Mouse (Mus musculus) lung, adult 2 months (tissue): ENCODE results near the gene Adnp. TPM values are rescaled to one million over a fixed set of nuclear protein-coding genes. Genes with fewer than 3 reads are reported as not detected.

Experiments used
- DNase-seq: peaks from one replicate; pipeline ENCODE4 v3.0.0; 2022
- H3K4me1 ChIP-seq: fragments of 200-500 bp; 2 replicates; pipeline ENCODE4 v1.6.1; 2011; ENCODE audit warnings: low read length; ENCODE audit not compliant: control insufficient read depth, insufficient read depth
- H3K4me3 ChIP-seq: fragments of 200-500 bp; replicated peaks from 2 replicates; pipeline ENCODE3; 2011; ENCODE audit warnings: low read depth, mild to moderate bottlenecking, control low read depth, low read length; ENCODE audit errors: extremely low read depth
- CTCF ChIP-seq: fragments of 200-500 bp; IDR thresholded peaks from 2 replicates; pipeline ENCODE4 v1.5.1; 2011; ENCODE audit warnings: mild to moderate bottlenecking, low read length, control low read depth; ENCODE audit not compliant: insufficient read depth
- POLR2A ChIP-seq: fragments of 200-500 bp; IDR thresholded peaks from 2 replicates; pipeline ENCODE4 v1.6.1; 2011; ENCODE audit warnings: low read depth, mild to moderate bottlenecking, control low read depth, low read length, borderline replicate concordance; ENCODE audit errors: extremely low read depth
- WGBS: fragments of 180-500 bp; shearing (Covaris S2); methylation state at CpG from one replicate; pipeline ENCODE4 v1.1.7; 2018; 5-methylcytosine and 5-hydroxymethylcytosine counted together
- polyA plus RNA-seq: library from polyadenylated mRNA; depleted of rRNA; stranded (reverse); fragments of >200 nt; gene quantifications from 2 replicates; pipeline ENCODE4 v1.2.3, GENCODE M21; 2012; rRNA removed

Gene Adnp
- polyA plus RNA-seq, result 16.2 and 18.3 TPM in 2 replicates

GRCm38 (mm10) chr2:168206725-168207644 lies at the start of gene Adnp:
TSS of gene Adnp (minus strand) at chr2:168207112.
- TF ChIP-seq CTCF, result peak; percentile 54
- TF ChIP-seq POLR2A, result peak; percentile 84; the same call in 1 of the 2 replicates
- WGBS, result 4% methylated on average over 71 of the region's 89 CpGs
- peaks cover 15% of the 10 kb centered on the region for H3K4me1 ChIP-seq
- DNase-seq, result peak; percentile 94
- peak within 1 kb of the TSS; percentile 92 for H3K4me3 ChIP-seq

- no peaks in the 10 kb centered on the region for H3K4me1 ChIP-seq
- WGBS, result 65% methylated on average over 3 of the region's 3 CpGs
- no peak for TF ChIP-seq CTCF
- no peak for TF ChIP-seq POLR2A
- H3K4me3 ChIP-seq, result no peak overlapping the region
- DNase-seq, result no peak
Measured at GRCm38 (mm10) chr2:168256506-168256905, 49.6 kb upstream of the Adnp start.

GRCm38 (mm10) chr2:168253822-168254221 lies 46.9 kb upstream of the Adnp start:
- TF ChIP-seq POLR2A, result no peak
- no peak for TF ChIP-seq CTCF
- DNase-seq, result no peak
- 26% methylated on average over 7 of the region's 7 CpGs for WGBS
- H3K4me1 ChIP-seq, result no peaks in the 10 kb centered on the region
- H3K4me3 ChIP-seq, result no peak overlapping the region

- DNase-seq, result peak; percentile 9
- H3K4me1 ChIP-seq, result no peaks in the 10 kb centered on the region
- peak; percentile 63 for TF ChIP-seq CTCF
- TF ChIP-seq POLR2A, result no peak
- 20% methylated on average over 16 of the region's 16 CpGs for whole genome bisulfite sequencing
- H3K4me3 ChIP-seq, result no peak overlapping the region
Measured at GRCm38 (mm10) chr2:168252639-168253292, 45.9 kb upstream of the Adnp start.

- TF ChIP-seq CTCF (peak; percentile 84), POLR2A (no peak)
- Histone ChIP-seq H3K4me1 (no peaks in the 10 kb centered on the region), H3K4me3 (no peak overlapping the region)
- 17% methylated on average over 8 of the region's 8 CpGs for WGBS
- DNase-seq, result peak; percentile 76
Measured at GRCm38 (mm10) chr2:168250270-168250669, 43.4 kb upstream of the Adnp start.

GRCm38 (mm10) chr2:168248856-168249245 lies 41.9 kb upstream of the Adnp start:
- DNase-seq, result no peak
- no peaks in the 10 kb centered on the region for H3K4me1 ChIP-seq
- H3K4me3 ChIP-seq, result no peak overlapping the region
- no peak for TF ChIP-seq POLR2A
- no peak for TF ChIP-seq CTCF
- 23% methylated on average over 2 of the region's 2 CpGs for WGBS

GRCm38 (mm10) chr2:168248167-168248855 lies 41.4 kb upstream of the Adnp start:
- H3K4me3 ChIP-seq, result no peak overlapping the region
- WGBS, result 74% methylated on average over 8 of the region's 8 CpGs
- no peak for DNase-seq
- TF ChIP-seq POLR2A, result no peak
- TF ChIP-seq CTCF, result no peak
- H3K4me1 ChIP-seq, result no peaks in the 10 kb centered on the region

GRCm38 (mm10) chr2:168245571-168245970 lies 38.7 kb upstream of the Adnp start:
- DNase-seq, result no peak
- H3K4me1 ChIP-seq, result no peaks in the 10 kb centered on the region
- TF ChIP-seq POLR2A (no peak), CTCF (no peak)
- 34% methylated on average over 8 of the region's 8 CpGs for WGBS
- no peak overlapping the region for H3K4me3 ChIP-seq

GRCm38 (mm10) chr2:168243278-168243677 lies 36.4 kb upstream of the Adnp start:
- DNase-seq, result no peak
- WGBS, result 78% methylated on average over 4 of the region's 4 CpGs
- TF ChIP-seq POLR2A, result no peak
- no peak for TF ChIP-seq CTCF

More at GRCm38 (mm10) chr2:168243278-168243677, 36.4 kb upstream of the Adnp start:
- Histone ChIP-seq H3K4me1 (no peaks in the 10 kb centered on the region), H3K4me3 (no peak overlapping the region)
